Mouse (Mus musculus) MEL (cell line): ENCODE data around the gene Numbl.

Experiments
- CHD2 ChIP-seq: IDR thresholded peaks from 2 replicates; pipeline ENCODE4 v1.6.1; 2011; ENCODE audit warnings: low read length, improper control_type of control experiment
- CTCF ChIP-seq, 3 experiments: IDR thresholded peaks in 2 of 3; conservative IDR thresholded peaks in 1 of 3; 2 replicates each; pipeline ENCODE4 v1.5.1; 2011 to 2012; ENCODE audit warnings: low read length in 3 of 3, low read depth in 2 of 3, mild to moderate bottlenecking in 2 of 3, improper control_type of control experiment in 1 of 3, inconsistent platforms in 1 of 3, mixed read lengths in 1 of 3, moderate library complexity in 1 of 3; ENCODE audit not compliant: control insufficient read depth in 1 of 3, insufficient read depth in 1 of 3, poor library complexity in 1 of 3, severe bottlenecking in 1 of 3
- ELF1 ChIP-seq: IDR thresholded peaks from 2 replicates; pipeline ENCODE4 v1.6.1; 2014; ENCODE audit warnings: low read depth, mild to moderate bottlenecking, inconsistent platforms, low read length, improper control_type of control experiment, moderate library complexity
- ETS1 ChIP-seq: IDR thresholded peaks from 2 replicates; pipeline ENCODE4 v1.6.1; 2012; ENCODE audit warnings: low read depth, mild to moderate bottlenecking, inconsistent platforms, low read length, improper control_type of control experiment, moderate library complexity
- GABPA ChIP-seq: IDR thresholded peaks from 2 replicates; pipeline ENCODE4 v1.6.1; 2012; ENCODE audit warnings: low read depth, mild to moderate bottlenecking, inconsistent platforms, low read length, improper control_type of control experiment, moderate library complexity
- JUND ChIP-seq: IDR thresholded peaks from 2 replicates; pipeline ENCODE4 v1.6.1; 2011; ENCODE audit warnings: low read depth, mild to moderate bottlenecking, improper control_type of control experiment, low read length
- MYB ChIP-seq: IDR thresholded peaks from 2 replicates; pipeline ENCODE4 v1.6.1; 2011; ENCODE audit warnings: mild to moderate bottlenecking, low read depth, low read length, improper control_type of control experiment
- POLR2A ChIP-seq, 2 experiments: IDR thresholded peaks; 2 replicates each; pipeline ENCODE4 v1.6.1; 2011 to 2012; ENCODE audit warnings: low read length in 2 of 2, mild to moderate bottlenecking in 2 of 2, control low read depth in 1 of 2, improper control_type of control experiment in 1 of 2, low read depth in 1 of 2, moderate library complexity in 1 of 2; ENCODE audit not compliant: control insufficient read depth in 1 of 2, insufficient read depth in 1 of 2, poor library complexity in 1 of 2
- POLR2AphosphoS2 ChIP-seq: IDR thresholded peaks from 2 replicates; pipeline ENCODE4 v1.6.1; 2011; ENCODE audit warnings: low read length, improper control_type of control experiment
- RAD21 ChIP-seq: IDR thresholded peaks from 2 replicates; pipeline ENCODE4 v1.6.1; 2011; ENCODE audit warnings: mild to moderate bottlenecking, low read depth, low read length, improper control_type of control experiment
- SMC3 ChIP-seq: IDR thresholded peaks from 2 replicates; pipeline ENCODE4 v1.6.1; 2011; ENCODE audit warnings: low read depth, low read length, improper control_type of control experiment
- TBP ChIP-seq: IDR thresholded peaks from 2 replicates; pipeline ENCODE4 v1.8.0; 2011; ENCODE audit warnings: low read depth, low read length, improper control_type of control experiment
- ZMIZ1 ChIP-seq: IDR thresholded peaks from 2 replicates; pipeline ENCODE4 v1.6.1; 2012; ENCODE audit warnings: low read depth, mild to moderate bottlenecking, inconsistent platforms, low read length, improper control_type of control experiment, moderate library complexity
- ZNF384 ChIP-seq: IDR thresholded peaks from 2 replicates; pipeline ENCODE4 v1.6.1; 2012; ENCODE audit warnings: low read depth, mild to moderate bottlenecking, inconsistent platforms, low read length, improper control_type of control experiment

- TF ChIP-seq MYB (no peak), ZNF384 (no peak), CTCF (IDR thresholded peaks at IDR 0.05 in 2 of 3, conservative IDR thresholded peaks at IDR 0.05 in 1 of 3; ENCODE audit: control insufficient read depth in 1 of 3, insufficient read depth in 1 of 3, low read depth in 2 of 3, low read length in 3 of 3, poor library complexity in 1 of 3, severe bottlenecking in 1 of 3) (no peak), POLR2A (IDR thresholded peaks at IDR 0.05; ENCODE audit: control insufficient read depth in 1 of 2, insufficient read depth in 1 of 2, low read depth in 1 of 2, low read length in 2 of 2, poor library complexity in 1 of 2) (no peak), GABPA (no peak), POLR2AphosphoS2 (no peak), ELF1 (no peak), TBP (no peak), CHD2 (no peak), SMC3 (no peak), ZMIZ1 (no peak), JUND (no peak), RAD21 (no peak), ETS1 (no peak)
Observed at GRCm38 (mm10) chr7:27249928-27250327, 8.3 kb upstream of the Numbl start.
